Mouse (Mus musculus): ENCODE results near the gene Six5. TPM values are rescaled to one million over a fixed set of nuclear protein-coding genes. Genes with fewer than 3 reads are reported as not detected.

Six5 gene
- polyA plus RNA-seq, 1 experiment = 17.2 TPM

DNA sequence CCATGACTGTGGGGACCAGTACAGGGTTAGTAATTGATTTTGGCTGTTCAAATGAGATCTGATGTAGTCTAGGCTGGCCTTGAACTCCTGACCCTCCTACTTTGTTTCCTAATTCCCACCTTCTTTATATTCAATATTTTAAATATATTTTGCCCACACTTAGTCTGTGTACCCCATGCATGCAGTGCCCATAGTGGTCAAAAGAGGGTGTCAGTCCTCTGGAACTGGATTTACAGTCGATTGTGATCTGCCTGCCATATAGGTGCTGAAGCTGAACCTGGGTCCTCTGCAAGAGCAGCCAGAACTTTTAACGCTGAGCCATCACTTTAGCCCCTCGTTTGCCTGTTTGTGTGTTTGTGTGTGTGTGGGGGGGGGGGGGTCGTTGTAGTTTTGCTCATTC, 36.3 kb downstream of the Six5 start:
- 15% methylated on average over 4 of the region's 4 CpGs for WGBS
- DNase-seq (ENCODE audit: low read depth, low spot score) = no peak

DNA sequence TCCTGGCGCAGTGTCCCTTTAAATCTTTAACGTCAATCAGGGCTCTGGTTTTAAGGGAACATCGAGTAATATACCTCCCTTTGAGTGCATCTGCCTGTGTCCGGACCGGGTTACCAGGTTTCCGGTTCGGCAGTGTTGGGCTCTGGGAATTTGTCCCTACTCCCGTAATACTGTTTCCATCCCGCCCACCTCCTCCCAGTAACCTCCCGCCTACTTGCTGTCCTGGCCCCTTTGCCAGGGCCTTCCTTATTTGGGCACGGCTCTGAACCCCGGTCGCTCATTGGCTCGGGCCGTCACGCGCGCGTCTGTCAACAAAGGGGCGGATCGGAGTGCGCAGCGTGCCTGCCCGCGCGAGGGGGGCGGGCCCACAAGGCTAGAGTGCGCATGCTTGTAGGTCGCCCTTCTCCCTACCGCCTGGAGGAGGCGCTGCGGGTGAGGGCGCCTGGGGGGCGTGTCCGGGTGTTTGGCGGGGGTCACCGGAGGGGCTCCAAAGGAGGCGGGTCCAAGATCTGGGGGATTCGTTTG, 37.0 kb downstream of the Six5 start:
- under 1% methylated on average over 38 of the region's 39 CpGs for WGBS
- DNase-seq (ENCODE audit: low read depth, low spot score) = peak; percentile 84

GRCm38 (mm10) chr7:19136168-19136567, 41.8 kb downstream of the Six5 start:
- DNase-seq (ENCODE audit: low read depth, low spot score) = no peak
- WGBS = 95% methylated on average over 13 of the region's 13 CpGs

DNA sequence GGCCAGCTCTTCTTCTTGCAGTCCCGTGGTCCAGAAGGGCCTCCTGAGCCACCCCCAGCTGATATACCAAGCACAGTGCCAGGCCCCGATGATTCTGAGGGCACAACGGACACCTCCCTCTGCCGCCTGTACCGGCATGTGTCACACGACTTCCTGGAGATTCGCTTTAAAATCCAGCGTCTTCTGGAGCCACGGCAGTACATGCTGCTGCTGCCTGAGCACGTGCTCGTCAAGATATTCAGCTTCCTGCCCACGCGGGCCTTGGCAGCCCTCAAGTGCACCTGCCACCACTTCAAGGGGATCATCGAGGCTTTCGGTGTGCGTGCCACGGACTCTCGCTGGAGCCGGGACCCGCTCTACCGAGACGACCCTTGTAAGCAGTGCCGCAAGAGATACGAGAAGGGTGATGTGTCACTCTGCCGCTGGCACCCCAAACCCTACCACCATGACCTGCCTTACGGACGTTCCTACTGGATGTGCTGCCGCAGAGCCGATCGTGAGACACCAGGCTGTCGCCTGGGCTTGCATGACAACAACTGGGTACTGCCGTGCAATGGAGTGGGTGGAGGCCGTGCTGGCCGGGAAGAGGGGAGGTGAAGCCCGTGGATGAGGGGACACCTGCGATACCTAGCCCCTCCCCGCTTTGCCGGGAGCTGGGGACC, 42.4 kb downstream of the Six5 start:
- 89% methylated on average over 38 of the region's 38 CpGs for WGBS
- DNase-seq (ENCODE audit: low read depth, low spot score) = no peak

GRCm38 (mm10) chr7:19137380-19137779, 43.0 kb downstream of the Six5 start:
- no peak for DNase-seq (ENCODE audit: low read depth, low spot score)
- 52% methylated on average over 5 of the region's 5 CpGs for WGBS

- 90% methylated on average over 10 of the region's 10 CpGs for WGBS
- DNase-seq (ENCODE audit: low read depth, low spot score) = no peak
These were observed 52.4 kb downstream of the Six5 start for GRCm38 (mm10) chr7:19146793-19147192.

DNA sequence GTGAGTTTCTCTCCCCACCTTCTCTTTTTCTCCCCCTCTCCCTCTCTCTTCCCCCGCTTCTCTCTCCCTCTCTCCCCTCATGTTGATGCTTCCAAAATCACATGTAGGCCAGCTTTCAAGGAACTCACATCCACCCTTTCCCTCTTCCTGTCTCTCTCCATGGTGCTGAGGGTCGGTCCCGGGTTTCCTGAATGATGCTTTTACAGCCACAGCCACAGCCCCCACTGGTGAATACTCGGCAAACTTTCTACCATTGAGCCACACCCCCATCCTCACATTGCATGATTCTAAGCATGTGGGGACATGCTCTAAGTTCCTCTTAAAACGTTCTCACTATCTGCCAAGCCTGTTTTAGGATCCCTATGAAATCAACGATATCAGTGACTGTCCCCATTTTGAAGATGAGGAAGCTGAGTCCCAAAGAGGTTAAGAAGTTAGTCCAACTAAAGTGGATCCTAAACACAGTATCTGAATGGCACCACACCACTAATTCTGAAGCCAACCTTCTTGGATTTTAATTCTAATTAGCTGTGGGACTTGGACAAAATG, 53.2 kb downstream of the Six5 start:
- WGBS = 46% methylated on average over 6 of the region's 6 CpGs
- DNase-seq (ENCODE audit: low read depth, low spot score) = no peak

Other genes starting within 250 kb of the Six5 start
- gene Pglyrp1, start 223.3 kb upstream of the Six5 start, polyA plus RNA-seq (2012; rRNA removed) = 539 and 693 TPM in 2 replicates
- gene Ccdc61, start 184.2 kb upstream of the Six5 start, polyA plus RNA-seq (2012; rRNA removed) = 19.2 and 25.2 TPM in 2 replicates
- gene Nova2, start 168.7 kb upstream of the Six5 start, polyA plus RNA-seq (2012; rRNA removed) = 0.17 and 0.21 TPM in 2 replicates
- gene Nanos2, start 107.2 kb upstream of the Six5 start, polyA plus RNA-seq (2012; rRNA removed) = not detected in 2 replicates
- gene Mypop, start 103.3 kb upstream of the Six5 start, polyA plus RNA-seq (2012; rRNA removed) = 1.9 and 2.0 TPM in 2 replicates
- gene Irf2bp1, start 90.5 kb upstream of the Six5 start, polyA plus RNA-seq (2012; rRNA removed) = 18.7 and 19.4 TPM in 2 replicates
- gene Foxa3, start 71.1 kb upstream of the Six5 start, polyA plus RNA-seq (2012; rRNA removed) = 24.9 and 28.3 TPM in 2 replicates
- 54.8 and 68.3 TPM in 2 replicates for gene Sympk, start 70.2 kb upstream of the Six5 start, polyA plus RNA-seq (2012; rRNA removed)
- 0.11 TPM in 1 of 2 replicates, not detected in the other for gene Rsph6a, start 39.9 kb upstream of the Six5 start, polyA plus RNA-seq (2012; rRNA removed)
- 15.3 and 15.6 TPM in 2 replicates for gene Dmwd, start 18.4 kb upstream of the Six5 start, polyA plus RNA-seq (2012; rRNA removed)
- 308 and 400 TPM in 2 replicates for gene Dmpk, start 10.7 kb upstream of the Six5 start, polyA plus RNA-seq (2012; rRNA removed)
- 0.03 TPM in 1 of 2 replicates, not detected in the other for gene Gm4969, start 23.8 kb downstream of the Six5 start, polyA plus RNA-seq (2012; rRNA removed)
- gene Fbxo46, start 25.3 kb downstream of the Six5 start, polyA plus RNA-seq (2012; rRNA removed) = 9.8 and 10.1 TPM in 2 replicates
- 7.7 and 9.8 TPM in 2 replicates for gene Qpctl, start 54.7 kb downstream of the Six5 start, polyA plus RNA-seq (2012; rRNA removed)
- 47.1 and 49.1 TPM in 2 replicates for gene Snrpd2, start 55.1 kb downstream of the Six5 start, polyA plus RNA-seq (2012; rRNA removed)
- 0.67 and 0.68 TPM in 2 replicates for gene Gipr, start 71.5 kb downstream of the Six5 start, polyA plus RNA-seq (2012; rRNA removed)
- 16.7 and 19.6 TPM in 2 replicates for gene Eml2, start 81.8 kb downstream of the Six5 start, polyA plus RNA-seq (2012; rRNA removed)
- gene Gpr4, start 117.9 kb downstream of the Six5 start, polyA plus RNA-seq (2012; rRNA removed) = 3.2 TPM in 2 replicates
- 33.6 and 36.3 TPM in 2 replicates for gene Opa3, start 133.7 kb downstream of the Six5 start, polyA plus RNA-seq (2012; rRNA removed)
- gene Vasp, start 177.2 kb downstream of the Six5 start, polyA plus RNA-seq (2012; rRNA removed) = 241 and 341 TPM in 2 replicates
- gene Ppm1n, start 185.5 kb downstream of the Six5 start, polyA plus RNA-seq (2012; rRNA removed) = 0.33 and 1.3 TPM in 2 replicates
- 12.7 and 18.9 TPM in 2 replicates for gene Rtn2, start 188.0 kb downstream of the Six5 start, polyA plus RNA-seq (2012; rRNA removed)
- gene Fosb, start 215.5 kb downstream of the Six5 start, polyA plus RNA-seq (2012; rRNA removed) = 1.4 and 6.2 TPM in 2 replicates